Mouse (Mus musculus) spleen, adult 2 months (tissue): Measurements from ENCODE around the gene Mpp4. TPM values are rescaled to one million over a fixed set of nuclear protein-coding genes. Genes with fewer than 3 reads are reported as not detected.

Experiments
- DNase-seq, 2 experiments: peaks; one replicate each; pipeline versions ENCODE4 v3.0.0 to v3.0.0-alpha.2; 2012 to 2021; ENCODE audit warnings: low spot score in 2 of 2, low read depth in 1 of 2
- H3K27ac ChIP-seq: fragments of 200-500 bp; 2 replicates; pipeline ENCODE4 v1.5.1; 2012; ENCODE audit warnings: low read length, inconsistent platforms; ENCODE audit not compliant: insufficient read depth
- H3K27me3 ChIP-seq: fragments of 200-500 bp; 2 replicates; pipeline ENCODE4 v1.6.1; 2012; ENCODE audit warnings: mild to moderate bottlenecking, moderate library complexity, low read length, inconsistent platforms; ENCODE audit not compliant: control insufficient read depth, insufficient read depth
- H3K36me3 ChIP-seq: fragments of 200-500 bp; 2 replicates; pipeline ENCODE4 v1.6.1; 2012; ENCODE audit warnings: mild to moderate bottlenecking, low read length, inconsistent platforms; ENCODE audit not compliant: control insufficient read depth, insufficient read depth
- H3K4me1 ChIP-seq: fragments of 200-500 bp; 2 replicates; pipeline ENCODE4 v1.6.1; 2011; ENCODE audit warnings: inconsistent platforms; ENCODE audit not compliant: control insufficient read depth, insufficient read depth, insufficient read length
- H3K4me3 ChIP-seq: fragments of 200-500 bp; 2 replicates; pipeline ENCODE4 v1.5.1; 2011; ENCODE audit warnings: mild to moderate bottlenecking, inconsistent platforms; ENCODE audit not compliant: insufficient read depth, insufficient read length; ENCODE audit errors: extremely low read depth
- CTCF ChIP-seq: fragments of 200-500 bp; IDR thresholded peaks from 2 replicates; pipeline ENCODE4 v1.5.1; 2011; ENCODE audit warnings: mild to moderate bottlenecking, inconsistent platforms; ENCODE audit not compliant: insufficient read depth, insufficient read length, insufficient replicate concordance; ENCODE audit errors: extremely low read depth
- POLR2A ChIP-seq: fragments of 200-500 bp; IDR thresholded peaks from 2 replicates; pipeline ENCODE4 v1.6.1; 2011; ENCODE audit warnings: low read depth, low read length, inconsistent platforms
- WGBS: fragments of 180-500 bp; shearing (Covaris S2); methylation state at CpG from one replicate; pipeline ENCODE4 v1.1.7; 2018; 5-methylcytosine and 5-hydroxymethylcytosine counted together
- polyA plus RNA-seq: library from polyadenylated mRNA; depleted of rRNA; stranded (reverse); fragments of >200 nt; gene quantifications from 2 replicates; pipeline ENCODE4 v1.2.3, GENCODE M21; 2012

The Mpp4 gene
- polyA plus RNA-seq, 1 experiment = 0.58 TPM

DNA sequence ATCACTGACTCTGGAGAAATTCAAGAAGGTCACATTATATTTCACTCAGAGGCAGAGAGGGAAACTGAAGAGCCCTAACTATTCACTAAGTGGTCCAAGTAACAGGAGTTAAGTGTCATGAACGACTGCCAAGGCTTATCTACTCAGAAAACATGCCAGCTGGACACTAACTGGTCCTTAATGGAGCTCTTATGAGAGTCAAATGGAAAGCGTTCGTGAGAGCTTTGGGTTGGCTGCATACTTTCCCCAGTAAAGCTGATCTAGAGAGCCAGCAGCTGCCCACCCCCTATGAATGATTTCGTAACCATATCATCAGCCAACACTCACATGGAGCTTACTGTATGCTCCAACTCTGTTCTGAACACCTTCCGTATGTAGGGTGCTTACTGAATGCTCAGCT is 28.8 kb downstream of the Mpp4 start:
- no peaks in the 10 kb centered on the region for H3K36me3 ChIP-seq
- no peaks in the 10 kb centered on the region for H3K4me1 ChIP-seq
- DNase-seq = no peak
- no peak overlapping the region for H3K4me3 ChIP-seq
- H3K27me3 ChIP-seq = no peaks in the 10 kb centered on the region
- no peak overlapping the region for H3K27ac ChIP-seq
- 77% methylated on average over 5 of the region's 5 CpGs for WGBS
- no peak for TF ChIP-seq POLR2A
- no peak for TF ChIP-seq CTCF

DNA sequence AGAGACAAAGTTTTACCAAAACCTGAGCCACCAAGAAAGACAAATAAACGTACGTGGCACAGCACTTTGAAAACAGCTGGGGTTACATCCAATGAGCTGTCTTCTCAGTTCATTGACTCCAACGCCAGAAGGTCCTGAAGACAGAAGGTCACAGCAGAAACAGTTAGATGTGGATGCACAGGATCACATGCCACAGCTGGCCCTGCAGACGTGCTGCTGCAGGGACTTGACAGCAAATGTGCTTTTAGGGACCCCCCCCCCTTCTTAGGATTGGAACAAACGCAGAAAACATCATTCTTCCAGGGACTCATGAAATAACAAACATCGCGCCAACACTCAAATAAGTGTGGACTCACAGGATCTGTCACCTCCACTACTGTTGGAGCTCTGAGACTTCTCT is 34.3 kb downstream of the Mpp4 start:
- no peak for TF ChIP-seq CTCF
- TF ChIP-seq POLR2A = no peak
- H3K36me3 ChIP-seq = no peaks in the 10 kb centered on the region
- WGBS = 86% methylated on average over 7 of the region's 7 CpGs
- H3K27me3 ChIP-seq = no peaks in the 10 kb centered on the region
- no peak overlapping the region for H3K27ac ChIP-seq
- no peak overlapping the region for H3K4me3 ChIP-seq
- no peaks in the 10 kb centered on the region for H3K4me1 ChIP-seq
- DNase-seq = no peak

DNA sequence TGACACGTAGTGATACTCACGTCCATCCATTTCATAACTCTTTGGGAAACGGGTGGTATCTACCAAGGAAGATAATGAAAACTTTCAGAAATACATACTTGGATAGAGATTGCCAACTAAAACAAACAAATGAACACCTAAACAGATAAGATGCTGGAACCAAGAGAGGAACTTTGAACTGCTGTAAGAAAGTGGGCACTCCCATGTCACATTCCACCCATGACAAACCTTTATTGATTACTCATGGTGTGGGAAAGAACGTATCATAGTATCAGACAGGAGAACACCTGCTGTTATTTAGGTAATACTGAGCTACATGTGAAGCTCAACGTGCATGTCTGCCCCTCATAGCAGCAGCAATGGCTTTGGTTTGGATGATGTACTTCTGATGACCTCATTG is 37.6 kb downstream of the Mpp4 start:
- DNase-seq = no peak
- no peak for TF ChIP-seq POLR2A
- no peak for TF ChIP-seq CTCF
- no peaks in the 10 kb centered on the region for H3K27me3 ChIP-seq

DNA sequence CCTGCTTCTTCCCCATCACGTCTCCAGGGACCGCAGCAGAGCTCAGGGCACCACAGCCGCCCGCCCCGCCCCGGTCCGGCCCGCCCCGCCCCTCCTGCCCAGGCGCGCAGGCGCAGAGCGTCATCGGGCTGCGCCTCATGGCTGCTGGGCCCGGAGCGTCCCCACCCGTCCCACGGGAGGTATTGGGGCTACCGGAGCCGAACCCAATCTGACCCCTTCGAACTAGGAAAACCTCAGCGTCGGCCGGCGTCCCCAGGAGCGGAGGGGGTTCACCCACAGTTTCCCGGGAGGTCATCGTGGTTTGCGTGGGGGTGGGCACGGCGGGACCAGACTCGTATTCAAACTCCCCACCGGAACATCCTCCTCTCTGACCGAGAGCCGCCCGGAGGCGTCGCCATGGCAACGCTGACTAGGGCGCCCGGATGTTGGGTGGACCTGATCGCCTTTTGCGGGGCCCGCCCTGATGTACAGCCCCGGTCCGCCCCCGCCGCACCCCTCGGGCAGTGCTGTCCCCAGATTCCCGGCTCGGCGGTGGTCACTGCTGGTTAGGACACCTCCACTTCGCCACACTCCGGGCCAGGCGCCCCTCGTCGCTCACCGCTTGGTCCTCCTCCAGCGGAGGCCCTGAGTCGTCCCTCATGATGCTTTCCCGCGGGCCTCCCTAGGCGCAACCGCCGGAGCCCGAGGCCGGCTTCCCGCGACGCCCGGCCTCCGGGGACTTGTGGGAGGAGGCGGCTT is 43.3 kb downstream of the Mpp4 start, which contains the start of gene Tmem237:
Tmem237 (minus strand) TSS at position 689 of the 738 bp plus-strand sequence.
- Histone ChIP-seq H3K4me1 (peaks cover 4% of the 10 kb centered on the region), H3K27ac (peak within 1 kb of the TSS; percentile 76), H3K27me3 (0 out of 2 replicates have a peak, but pooled peaks cover 2% of the 10 kb centered on the region), H3K36me3 (no peaks in the 10 kb centered on the region), H3K4me3 (peak within 1 kb of the TSS; percentile 93)
- under 1% methylated on average over 74 of the region's 74 CpGs for WGBS
- DNase-seq = peak; percentile 74 to 86
- no peak for TF ChIP-seq CTCF
- no peak for TF ChIP-seq POLR2A

More for the DNA sequence above, 37.6 kb downstream of the Mpp4 start:
- Histone ChIP-seq H3K27ac (no peak overlapping the region), H3K4me3 (no peak overlapping the region), H3K4me1 (no peaks in the 10 kb centered on the region), H3K36me3 (no peaks in the 10 kb centered on the region)
- WGBS = 78% methylated on average over 5 of the region's 5 CpGs

DNA sequence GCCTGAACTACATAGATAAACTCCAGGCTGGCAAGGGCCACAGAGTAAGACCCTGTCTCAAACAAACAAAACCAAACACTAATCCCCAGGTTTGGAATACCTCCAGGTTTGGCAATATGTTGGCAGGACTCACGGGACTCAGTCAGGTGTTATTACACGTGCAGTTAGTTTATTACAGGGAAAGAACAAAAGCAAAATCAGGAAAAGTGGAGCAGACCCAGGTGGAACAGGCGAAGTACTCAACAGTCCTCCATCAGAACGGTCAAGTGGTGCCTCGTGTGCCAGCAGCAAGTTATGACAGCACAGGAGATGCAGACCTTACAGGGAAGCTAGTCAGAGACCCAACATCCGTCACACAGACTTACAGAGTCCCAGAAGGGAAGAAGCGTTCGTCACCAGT is 52.7 kb downstream of the Mpp4 start:
- H3K27ac ChIP-seq = no peak overlapping the region
- H3K36me3 ChIP-seq = no peaks in the 10 kb centered on the region
- DNase-seq = no peak
- WGBS = 86% methylated on average over 8 of the region's 8 CpGs
- H3K4me3 ChIP-seq = no peak overlapping the region
- H3K27me3 ChIP-seq = no peaks in the 10 kb centered on the region
- no peaks in the 10 kb centered on the region for H3K4me1 ChIP-seq
- TF ChIP-seq CTCF (no peak), POLR2A (no peak)

DNA sequence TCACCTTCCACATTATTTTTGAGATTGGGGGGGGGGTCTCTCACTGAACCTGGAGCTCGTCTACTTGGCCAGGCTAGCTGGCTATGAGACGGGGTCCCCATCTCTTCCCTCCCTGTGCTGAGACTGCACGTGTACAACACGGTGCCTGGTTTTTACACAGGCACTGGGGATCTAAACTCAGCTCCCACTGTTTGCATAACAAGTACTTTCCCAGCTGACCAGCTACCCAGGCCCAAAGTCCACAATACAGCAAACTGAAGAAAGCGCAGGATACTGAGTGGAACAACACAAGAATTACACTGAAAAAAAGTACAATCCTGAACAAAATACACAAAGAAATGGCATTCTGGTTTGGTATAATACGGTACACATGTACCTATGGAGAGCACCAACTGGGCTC is 61.1 kb downstream of the Mpp4 start:
- Histone ChIP-seq H3K4me1 (no peaks in the 10 kb centered on the region), H3K27ac (no peak overlapping the region), H3K4me3 (no peak overlapping the region), H3K27me3 (no peaks in the 10 kb centered on the region), H3K36me3 (peaks cover 2% of the 10 kb centered on the region; the same call in 1 of the 2 replicates)
- TF ChIP-seq CTCF (no peak), POLR2A (no peak)
- DNase-seq = no peak
- WGBS = 92% methylated on average over 6 of the region's 6 CpGs

DNA sequence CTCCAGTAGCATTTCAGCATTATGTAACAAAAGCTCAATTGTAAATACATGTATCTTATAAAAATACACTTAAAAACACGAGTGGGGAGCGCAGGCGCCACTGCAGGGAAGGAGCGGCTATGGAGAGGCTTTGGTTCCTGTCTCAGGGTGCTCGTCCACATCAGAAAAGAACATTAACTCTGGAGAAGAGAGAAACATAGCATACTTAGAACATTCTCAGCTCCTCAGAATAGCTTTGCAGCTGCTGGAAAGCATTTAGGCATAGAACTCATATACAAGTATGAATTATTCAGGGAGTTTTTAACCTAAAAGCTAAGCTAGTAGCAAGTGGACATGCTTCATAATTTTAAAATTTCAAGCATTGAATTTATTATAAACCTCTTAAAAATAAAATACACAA is 62.2 kb downstream of the Mpp4 start:
- H3K27me3 ChIP-seq = no peaks in the 10 kb centered on the region
- 92% methylated on average over 5 of the region's 5 CpGs for WGBS
- TF ChIP-seq POLR2A = no peak
- no peak for TF ChIP-seq CTCF
- no peak for DNase-seq
- H3K27ac ChIP-seq = no peak overlapping the region
- H3K4me3 ChIP-seq = no peak overlapping the region
- H3K36me3 ChIP-seq = peaks cover 2% of the 10 kb centered on the region; the same call in 1 of the 2 replicates
- H3K4me1 ChIP-seq = no peaks in the 10 kb centered on the region
